Mouse (Mus musculus) midbrain, embryonic 15.5 days (tissue): ENCODE results near the gene Bcl9. TPM values are rescaled to one million over a fixed set of nuclear protein-coding genes. Genes with fewer than 3 reads are reported as not detected.

Experiments used
- ATAC-seq: fragments of 200-750 bp; cut with Nextera tagmentation; replicated peaks from 2 replicates; pipeline ENCODE4 v1.8.0; 2017; ENCODE audit warnings: moderate TSS enrichment
- H3K27ac ChIP-seq: fragments of 300-500 bp; sonication (generic); 2 replicates; pipeline ENCODE4 v1.5.1; 2015; ENCODE audit warnings: mild to moderate bottlenecking, inconsistent platforms
- H3K27me3 ChIP-seq: fragments of 300-500 bp; sonication (generic); replicated peaks from 2 replicates; pipeline ENCODE4 v1.6.1; 2015; ENCODE audit warnings: inconsistent platforms
- H3K36me3 ChIP-seq: fragments of 300-500 bp; sonication (generic); replicated peaks from 2 replicates; pipeline ENCODE4 v1.6.1; 2015; ENCODE audit warnings: inconsistent platforms
- H3K4me1 ChIP-seq: fragments of 300-500 bp; sonication (generic); 2 replicates; pipeline ENCODE4 v1.6.1; 2015; ENCODE audit warnings: inconsistent platforms
- H3K4me2 ChIP-seq: fragments of 300-500 bp; sonication (generic); 2 replicates; pipeline ENCODE4 v1.6.1; 2015; ENCODE audit warnings: inconsistent platforms, mild to moderate bottlenecking, moderate library complexity
- H3K4me3 ChIP-seq: fragments of 300-500 bp; sonication (generic); 2 replicates; pipeline ENCODE4 v1.5.1; 2015; ENCODE audit warnings: mild to moderate bottlenecking, inconsistent platforms
- H3K9ac ChIP-seq: fragments of 300-500 bp; sonication (generic); 2 replicates; pipeline ENCODE4 v1.6.1; 2015; ENCODE audit warnings: mild to moderate bottlenecking, inconsistent platforms
- H3K9me3 ChIP-seq: fragments of 300-500 bp; sonication (generic); 2 replicates; pipeline ENCODE4 v1.6.1; 2016; ENCODE audit warnings: inconsistent platforms
- WGBS: fragments of 180-500 bp; shearing (Covaris S2); methylation state at CpG from one replicate; pipeline ENCODE4 v1.1.7; 2015; ENCODE audit warnings: mixed read lengths; 5-methylcytosine and 5-hydroxymethylcytosine counted together
- polyA plus RNA-seq: library from polyadenylated mRNA; unstranded; fragments of >200 nt; fragmentation: Nextera tagmentation; extraction: Ambion mirVana; gene quantifications from 2 replicates; pipeline ENCODE4 v1.2.1, GENCODE M21; 2015

The Bcl9 gene
- polyA plus RNA-seq, 1 experiment from 2014 or later: 102 TPM

DNA sequence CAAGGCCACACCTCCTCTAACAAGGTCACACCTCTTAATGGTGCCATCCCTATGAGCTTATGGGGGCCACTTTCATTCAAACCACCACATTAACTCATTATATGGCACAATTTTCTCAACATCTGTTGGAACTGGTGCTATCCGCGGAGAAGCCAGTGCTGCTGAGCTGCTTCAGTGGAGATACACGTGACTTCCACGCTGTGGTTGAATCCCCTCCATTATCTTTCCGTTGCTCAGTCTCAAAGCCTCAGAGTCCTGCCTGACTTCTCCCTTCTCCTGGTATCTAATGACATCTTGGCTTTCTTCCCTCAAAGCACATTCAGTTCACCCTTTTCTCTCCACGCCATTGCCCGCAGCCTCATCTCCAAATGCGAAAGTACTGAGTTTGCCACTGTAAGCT, 101.1 kb downstream of the Bcl9 start:
- 89% methylated on average over 8 of the region's 8 CpGs for WGBS

DNA sequence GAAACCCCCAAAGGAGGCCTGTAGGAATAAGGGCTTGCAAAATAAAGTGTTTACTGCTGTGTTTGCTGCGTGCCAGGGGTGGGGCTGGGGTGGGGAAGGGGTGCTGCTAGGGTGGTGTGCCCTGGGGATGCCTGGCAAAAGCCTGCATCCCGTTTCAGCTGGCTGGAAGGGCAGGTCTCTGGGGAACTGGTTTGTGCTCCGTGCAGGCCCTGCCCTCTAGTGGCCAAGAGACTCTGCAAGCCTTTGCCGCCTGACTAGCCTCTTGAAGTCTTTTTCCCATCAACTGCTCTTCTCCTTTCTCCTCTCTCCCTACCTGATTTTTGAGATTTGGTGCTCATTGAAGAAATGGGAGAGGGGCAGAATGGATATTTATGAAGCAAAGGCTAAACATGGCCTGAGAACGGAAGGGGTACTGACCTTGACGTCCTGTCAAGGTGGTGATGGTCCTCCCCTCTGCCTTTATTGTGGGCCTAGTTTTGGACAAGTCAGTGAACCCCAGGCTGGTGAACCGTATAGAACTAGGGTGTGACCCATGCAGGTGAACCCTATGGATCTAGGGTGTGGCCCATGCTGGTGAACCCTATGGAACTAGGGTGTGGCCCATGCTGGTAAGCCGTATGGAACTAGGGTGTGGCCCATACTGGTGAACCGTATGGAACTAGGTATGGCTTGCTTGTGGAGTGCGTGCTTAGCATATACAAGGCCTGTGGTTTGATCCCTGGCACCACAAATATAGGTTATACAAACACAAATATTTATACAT, 112.4 kb downstream of the Bcl9 start:
- H3K36me3 ChIP-seq: no peaks in the 10 kb centered on the region
- 0 out of 2 replicates have a peak, but pooled peaks have one; percentile 52 for ATAC-seq
- WGBS: 44% methylated on average over 10 of the region's 10 CpGs

More for the DNA sequence above, 101.1 kb downstream of the Bcl9 start:
- no peak for ATAC-seq
- no peak overlapping the region for H3K9ac ChIP-seq
- peaks cover 5% of the 10 kb centered on the region; the same call in 1 of the 2 replicates for H3K4me1 ChIP-seq
- no peaks in the 10 kb centered on the region for H3K36me3 ChIP-seq
- no peak overlapping the region for H3K4me3 ChIP-seq
- no peaks in the 10 kb centered on the region for H3K27me3 ChIP-seq
- H3K4me2 ChIP-seq: no peak overlapping the region
- H3K9me3 ChIP-seq: no peaks in the 10 kb centered on the region
- no peak overlapping the region for H3K27ac ChIP-seq

DNA sequence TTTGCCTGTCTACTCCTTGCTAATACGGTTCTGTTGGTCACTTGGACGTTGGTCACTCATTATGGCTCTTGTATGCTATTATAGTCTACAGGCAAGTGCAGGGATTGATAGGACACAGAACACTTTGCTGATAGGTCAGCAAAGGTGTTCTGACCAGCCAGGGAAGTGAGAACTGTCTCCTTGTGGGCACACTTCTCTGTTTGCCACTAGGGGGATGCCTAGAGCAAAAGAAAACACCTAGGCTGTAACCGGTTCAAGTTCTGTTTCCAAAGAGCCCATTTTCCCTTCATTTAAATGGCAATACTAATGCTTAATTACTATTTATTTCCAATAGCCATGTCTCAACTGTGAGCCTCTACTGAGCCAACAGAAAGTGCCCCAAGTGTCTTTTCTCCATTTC, 113.9 kb downstream of the Bcl9 start:
- no peak overlapping the region for H3K4me2 ChIP-seq
- 41% methylated on average over 3 of the region's 3 CpGs for WGBS
- no peaks in the 10 kb centered on the region for H3K27me3 ChIP-seq
- H3K9me3 ChIP-seq: no peaks in the 10 kb centered on the region
- H3K9ac ChIP-seq: no peak overlapping the region
- no peak overlapping the region for H3K27ac ChIP-seq
- H3K4me1 ChIP-seq: peaks cover 6% of the 10 kb centered on the region; the same call in 1 of the 2 replicates
- no peak for ATAC-seq
- no peaks in the 10 kb centered on the region for H3K36me3 ChIP-seq
- no peak overlapping the region for H3K4me3 ChIP-seq

More for the DNA sequence above, 112.4 kb downstream of the Bcl9 start:
- Histone ChIP-seq H3K4me2 (no peak overlapping the region), H3K27me3 (no peaks in the 10 kb centered on the region), H3K27ac (no peak overlapping the region), H3K9me3 (no peaks in the 10 kb centered on the region), H3K4me3 (no peak overlapping the region), H3K4me1 (peaks cover 3% of the 10 kb centered on the region; the same call in 1 of the 2 replicates), H3K9ac (no peak overlapping the region)

DNA sequence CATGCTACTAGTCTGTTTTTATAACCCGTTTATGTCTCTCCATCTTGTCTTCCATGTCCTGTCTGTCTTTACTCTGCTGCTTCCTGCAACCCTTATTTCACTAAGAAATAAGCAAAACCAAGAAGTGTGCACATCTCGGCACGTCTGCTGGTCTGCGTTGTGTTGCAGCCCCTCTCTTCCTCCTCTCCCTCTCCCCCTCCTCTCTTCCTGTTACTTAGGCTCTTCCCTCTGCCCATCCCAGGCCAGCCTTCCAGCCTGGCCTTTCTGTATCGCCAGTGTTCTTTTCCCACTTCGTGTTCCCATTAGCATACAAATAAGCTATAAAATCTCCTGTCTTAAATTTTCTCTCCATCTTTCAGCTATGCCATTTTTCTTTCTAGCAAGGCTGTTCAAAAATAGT, 117.2 kb downstream of the Bcl9 start:
- Histone ChIP-seq H3K27me3 (no peaks in the 10 kb centered on the region), H3K9me3 (no peaks in the 10 kb centered on the region), H3K27ac (peak overlapping the region; percentile 32; the same call in 1 of the 2 replicates), H3K4me2 (no peak overlapping the region), H3K9ac (no peak overlapping the region; the same call in 1 of the 2 replicates), H3K4me3 (no peak overlapping the region), H3K36me3 (no peaks in the 10 kb centered on the region), H3K4me1 (peaks cover 6% of the 10 kb centered on the region; the same call in 1 of the 2 replicates)
- no peak for ATAC-seq
- WGBS: 45% methylated on average over 6 of the region's 6 CpGs

DNA sequence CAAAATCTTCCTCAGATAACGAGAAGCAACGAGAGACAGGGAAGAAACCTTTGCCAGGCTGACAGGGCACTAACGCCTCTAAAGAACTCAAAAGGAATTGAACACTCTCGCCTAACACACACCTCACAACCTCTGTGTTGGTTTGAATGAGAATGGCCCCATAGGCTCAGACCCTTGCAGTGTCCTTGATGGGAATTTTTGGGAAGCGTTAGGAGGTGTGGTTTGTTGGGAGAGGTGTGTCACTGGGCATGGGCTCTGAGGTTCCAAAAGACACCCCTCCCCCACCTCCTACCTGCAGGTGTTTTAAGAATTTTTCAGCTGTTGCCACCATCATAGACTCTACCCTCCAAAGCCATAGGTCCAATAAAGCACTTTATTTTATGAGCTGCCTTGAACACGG, 118.8 kb downstream of the Bcl9 start:
- Histone ChIP-seq H3K4me1 (peaks cover 6% of the 10 kb centered on the region; the same call in 1 of the 2 replicates), H3K9me3 (no peaks in the 10 kb centered on the region), H3K27me3 (no peaks in the 10 kb centered on the region), H3K9ac (no peak overlapping the region), H3K4me2 (no peak overlapping the region), H3K36me3 (no peaks in the 10 kb centered on the region), H3K27ac (no peak overlapping the region), H3K4me3 (no peak overlapping the region)
- ATAC-seq: no peak
- WGBS: 82% methylated on average over 6 of the region's 6 CpGs

DNA sequence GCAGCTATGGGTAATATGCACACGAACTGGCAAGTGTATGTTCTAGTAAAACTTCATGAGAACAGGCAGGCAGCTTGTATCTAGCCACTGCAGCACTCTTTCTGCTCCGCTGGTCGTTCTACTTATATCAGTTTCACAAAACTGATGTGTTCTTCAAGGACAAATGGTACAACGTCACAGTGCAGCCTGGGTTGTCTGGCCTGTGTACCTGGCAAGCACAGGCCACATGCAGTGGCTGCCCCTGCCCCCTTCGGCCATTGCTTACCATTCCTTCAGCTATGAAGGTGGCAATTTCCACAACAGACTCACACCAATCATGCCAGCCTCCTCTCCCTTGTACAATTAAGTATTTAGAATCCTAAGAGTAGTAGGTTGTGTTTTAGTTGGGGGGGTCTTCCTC, 125.1 kb downstream of the Bcl9 start:
- H3K36me3 ChIP-seq: no peaks in the 10 kb centered on the region
- no peak overlapping the region for H3K4me3 ChIP-seq
- ATAC-seq: no peak
- H3K4me1 ChIP-seq: no peaks in the 10 kb centered on the region
- no peaks in the 10 kb centered on the region for H3K27me3 ChIP-seq
- no peaks in the 10 kb centered on the region for H3K9me3 ChIP-seq
- no peak overlapping the region for H3K4me2 ChIP-seq
- no peak overlapping the region for H3K9ac ChIP-seq
- H3K27ac ChIP-seq: no peak overlapping the region
- 87% methylated on average over 5 of the region's 5 CpGs for WGBS

DNA sequence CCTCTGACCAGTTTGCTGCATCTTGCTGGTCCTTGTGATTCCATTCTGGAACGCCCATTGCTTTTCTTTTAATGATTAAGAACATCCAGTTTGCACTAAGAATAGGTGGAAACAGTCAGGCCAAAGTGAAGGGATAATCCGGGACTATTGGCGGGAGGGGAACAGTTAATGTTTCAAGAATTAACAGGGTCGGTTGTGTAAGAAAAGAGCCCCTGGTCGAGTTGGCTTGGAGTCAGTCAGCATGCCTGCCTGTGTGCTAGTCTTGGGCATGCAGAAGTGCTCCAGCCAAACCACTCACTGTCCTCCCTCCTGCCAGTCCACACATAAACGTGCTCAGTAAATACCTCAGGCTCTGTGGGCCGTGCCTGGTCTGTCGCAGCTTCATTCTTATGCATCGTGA, 125.5 kb downstream of the Bcl9 start:
- WGBS: 66% methylated on average over 9 of the region's 9 CpGs
- no peak for ATAC-seq

DNA sequence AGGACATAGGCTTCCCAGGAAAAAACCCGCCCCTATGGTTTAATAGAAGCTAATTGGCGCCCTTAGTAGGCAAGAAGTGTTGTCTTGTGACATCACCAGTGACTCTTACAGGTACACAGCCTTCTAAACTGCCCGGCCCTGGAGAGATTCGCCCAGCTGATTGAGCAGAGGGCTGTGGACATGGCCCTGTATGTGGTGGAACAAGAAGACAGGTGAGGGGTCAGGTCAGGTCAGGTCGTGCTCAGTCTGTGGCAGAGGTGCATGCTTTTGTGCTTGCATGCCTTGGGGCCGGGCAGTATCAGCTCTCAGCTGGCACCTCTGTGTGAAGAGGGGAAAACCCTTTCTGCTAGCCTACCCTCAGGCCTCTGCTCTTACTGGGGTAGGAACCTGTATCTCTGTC, 126.2 kb downstream of the Bcl9 start:
- no peaks in the 10 kb centered on the region for H3K36me3 ChIP-seq
- H3K9me3 ChIP-seq: no peaks in the 10 kb centered on the region
- H3K27ac ChIP-seq: no peak overlapping the region
- ATAC-seq: no peak
- H3K4me3 ChIP-seq: no peak overlapping the region
- H3K27me3 ChIP-seq: no peaks in the 10 kb centered on the region
- H3K9ac ChIP-seq: no peak overlapping the region
- no peaks in the 10 kb centered on the region for H3K4me1 ChIP-seq
- no peak overlapping the region for H3K4me2 ChIP-seq
- 83% methylated on average over 6 of the region's 6 CpGs for WGBS

More for the DNA sequence above, 125.5 kb downstream of the Bcl9 start:
- no peak overlapping the region for H3K27ac ChIP-seq
- no peaks in the 10 kb centered on the region for H3K9me3 ChIP-seq
- no peaks in the 10 kb centered on the region for H3K36me3 ChIP-seq
- no peaks in the 10 kb centered on the region for H3K27me3 ChIP-seq
- no peak overlapping the region for H3K4me2 ChIP-seq
- no peak overlapping the region for H3K4me3 ChIP-seq
- H3K4me1 ChIP-seq: no peaks in the 10 kb centered on the region
- H3K9ac ChIP-seq: no peak overlapping the region

DNA sequence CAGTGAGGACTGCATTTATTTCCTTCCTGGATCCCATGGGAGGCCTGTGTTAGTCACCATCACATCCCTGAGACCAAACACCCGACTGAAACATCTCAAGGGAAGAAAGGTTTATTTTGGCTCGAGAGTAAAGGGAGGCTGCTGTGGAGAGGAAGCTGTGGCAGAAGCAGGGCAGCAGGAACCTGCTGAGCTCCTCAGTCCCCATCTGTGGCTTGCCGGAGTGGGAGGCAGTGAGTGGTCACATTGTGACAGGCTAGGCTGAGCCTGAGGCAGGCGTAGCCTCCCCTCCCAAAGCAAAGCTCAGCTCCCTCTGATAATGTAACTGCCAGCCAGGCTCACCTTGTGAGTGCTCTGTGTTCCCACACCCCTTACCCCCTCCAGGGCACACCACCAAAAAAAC, 130.6 kb downstream of the Bcl9 start:
- H3K9me3 ChIP-seq: no peaks in the 10 kb centered on the region
- H3K27me3 ChIP-seq: no peaks in the 10 kb centered on the region
- H3K4me3 ChIP-seq: no peak overlapping the region
- no peak for ATAC-seq
- H3K4me2 ChIP-seq: no peak overlapping the region
- H3K4me1 ChIP-seq: no peaks in the 10 kb centered on the region
- WGBS: 78% methylated on average over 4 of the region's 4 CpGs
- no peaks in the 10 kb centered on the region for H3K36me3 ChIP-seq
- no peak overlapping the region for H3K9ac ChIP-seq
- no peak overlapping the region for H3K27ac ChIP-seq

DNA sequence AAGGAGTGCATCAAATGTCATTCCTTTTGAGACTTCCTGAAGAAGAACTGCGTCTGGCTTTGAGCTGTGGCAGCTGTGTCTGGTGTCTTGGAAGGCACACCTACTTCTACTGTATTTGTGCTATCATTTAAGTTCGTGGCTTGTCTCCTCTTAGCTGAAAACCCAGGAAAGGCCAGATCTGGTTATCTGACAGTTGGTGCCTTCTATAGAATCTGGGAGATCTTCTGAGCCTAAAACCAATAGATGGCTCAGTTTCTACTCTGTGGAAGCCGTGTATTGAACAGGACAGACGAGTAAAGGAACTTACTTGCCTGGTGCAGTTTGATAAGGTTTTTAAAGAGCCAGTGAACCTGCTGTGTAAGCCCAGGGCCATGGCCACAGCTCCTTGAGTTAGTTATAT, 133.2 kb downstream of the Bcl9 start:
- Histone ChIP-seq H3K4me2 (no peak overlapping the region), H3K9me3 (no peaks in the 10 kb centered on the region), H3K36me3 (no peaks in the 10 kb centered on the region), H3K27me3 (no peaks in the 10 kb centered on the region), H3K4me1 (peaks cover 7% of the 10 kb centered on the region), H3K4me3 (no peak overlapping the region), H3K27ac (no peak overlapping the region), H3K9ac (no peak overlapping the region)
- no peak for ATAC-seq
- WGBS: 86% methylated on average over 4 of the region's 4 CpGs

DNA sequence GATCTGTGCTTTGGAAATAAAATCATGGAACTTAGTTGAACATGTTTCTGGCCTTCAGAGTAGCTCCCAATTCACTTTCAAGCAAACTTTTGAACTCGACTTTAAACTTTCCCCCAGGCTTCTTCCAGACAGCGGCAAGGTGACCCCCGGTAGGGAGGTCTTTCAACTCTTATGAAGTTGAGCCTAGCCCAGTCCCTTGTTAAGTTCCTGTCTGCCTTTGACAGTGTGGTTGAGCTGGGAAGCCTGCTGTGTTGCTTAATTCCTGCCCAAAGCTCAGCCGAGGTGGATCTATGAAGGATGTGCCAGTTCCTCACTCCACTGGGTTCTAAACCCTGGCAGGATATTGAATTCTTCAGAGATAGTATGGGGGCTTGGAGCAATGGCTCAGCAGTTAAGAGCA, 135.9 kb downstream of the Bcl9 start:
- peaks cover 13% of the 10 kb centered on the region for H3K4me1 ChIP-seq
- H3K9ac ChIP-seq: no peak overlapping the region
- no peak for ATAC-seq
- H3K4me2 ChIP-seq: no peak overlapping the region
- H3K27me3 ChIP-seq: no peaks in the 10 kb centered on the region
- no peak overlapping the region for H3K4me3 ChIP-seq
- 57% methylated on average over 4 of the region's 4 CpGs for WGBS
- no peaks in the 10 kb centered on the region for H3K36me3 ChIP-seq
- no peak overlapping the region for H3K27ac ChIP-seq
- H3K9me3 ChIP-seq: no peaks in the 10 kb centered on the region

DNA sequence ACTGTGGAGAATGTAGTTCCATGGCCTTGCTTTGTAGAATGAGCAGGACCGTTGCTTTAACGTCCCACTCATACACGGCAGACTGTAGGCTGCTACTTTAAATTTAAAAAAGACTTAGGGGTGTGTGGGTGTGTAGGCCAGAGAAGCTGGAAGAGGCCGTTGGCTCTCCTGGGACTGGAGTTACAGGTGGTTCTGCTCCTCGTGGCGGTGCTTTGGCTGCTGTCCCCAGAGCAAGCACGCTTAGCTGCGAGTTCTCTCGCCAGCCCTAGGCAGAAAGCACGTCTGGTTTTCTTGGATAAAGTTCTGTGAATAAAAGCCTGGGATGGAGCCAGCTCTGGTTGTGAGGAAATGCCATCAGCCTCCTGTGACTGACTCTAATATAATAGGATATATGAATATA, 136.8 kb downstream of the Bcl9 start:
- H3K4me3 ChIP-seq: no peak overlapping the region
- peaks cover 13% of the 10 kb centered on the region for H3K4me1 ChIP-seq
- no peak overlapping the region for H3K27ac ChIP-seq
- 61% methylated on average over 10 of the region's 10 CpGs for WGBS
- ATAC-seq: no peak
- no peak overlapping the region for H3K4me2 ChIP-seq
- no peak overlapping the region for H3K9ac ChIP-seq
- no peaks in the 10 kb centered on the region for H3K36me3 ChIP-seq
- H3K9me3 ChIP-seq: no peaks in the 10 kb centered on the region
- no peaks in the 10 kb centered on the region for H3K27me3 ChIP-seq

DNA sequence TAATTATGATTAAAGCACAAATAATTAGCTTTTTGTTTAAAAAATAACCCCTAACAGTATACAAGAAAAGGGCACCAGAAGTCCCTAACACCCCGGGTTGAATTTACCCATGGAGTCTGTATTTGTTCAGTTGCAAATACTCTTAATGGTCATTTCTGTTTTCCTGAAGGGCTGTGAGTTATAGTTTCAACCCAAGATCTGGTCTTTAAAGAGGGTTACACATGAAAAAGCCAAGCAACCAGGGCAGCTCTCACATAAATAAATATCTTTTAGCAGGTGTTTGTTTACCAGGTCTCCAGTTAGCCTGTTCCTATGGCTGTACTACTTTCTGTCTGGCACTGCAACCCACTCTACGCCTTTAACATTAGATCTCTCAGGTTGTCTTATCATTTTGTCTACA, 137.7 kb downstream of the Bcl9 start:
- Histone ChIP-seq H3K27me3 (no peaks in the 10 kb centered on the region), H3K9ac (no peak overlapping the region), H3K4me2 (peak overlapping the region; percentile 79; the same call in 1 of the 2 replicates), H3K27ac (no peak overlapping the region), H3K4me3 (no peak overlapping the region; the same call in 1 of the 2 replicates), H3K36me3 (no peaks in the 10 kb centered on the region), H3K9me3 (no peaks in the 10 kb centered on the region), H3K4me1 (peaks cover 13% of the 10 kb centered on the region)
- ATAC-seq: no peak
- WGBS: 81% methylated on average over 2 of the region's 2 CpGs
